Mouse (Mus musculus) lung, embryonic 16.5 days (tissue): ENCODE measurements around the gene Rps13. TPM values are rescaled to one million over a fixed set of nuclear protein-coding genes. Genes with fewer than 3 reads are reported as not detected.
A peak's percentile ranks its signal among the peaks of the same experiment; 100 is the strongest.

ENCODE experiments used
- ATAC-seq: fragments of 200-750 bp; cut with Nextera tagmentation; 2 replicates; pipeline ENCODE4 v1.8.0; 2017; ENCODE audit warnings: low read depth, mild to moderate bottlenecking, moderate library complexity
- H3K27ac ChIP-seq: fragments of 300-500 bp; sonication (generic); 2 replicates; pipeline ENCODE4 v1.5.1; 2014; ENCODE audit warnings: mild to moderate bottlenecking, control low read depth, low read length
- H3K27me3 ChIP-seq: fragments of 300-500 bp; sonication (generic); 2 replicates; pipeline ENCODE4 v1.6.1; 2014; ENCODE audit warnings: low read depth, low read length, mixed read lengths; ENCODE audit not compliant: control insufficient read depth, insufficient read depth
- H3K36me3 ChIP-seq: fragments of 300-500 bp; sonication (generic); 2 replicates; pipeline ENCODE4 v1.6.1; 2014; ENCODE audit warnings: low read length; ENCODE audit not compliant: control insufficient read depth, insufficient read depth
- H3K4me1 ChIP-seq: fragments of 300-500 bp; sonication (generic); replicated peaks from 2 replicates; pipeline ENCODE4 v1.6.1; 2014; ENCODE audit warnings: low read length, mixed read lengths; ENCODE audit not compliant: control insufficient read depth, insufficient read depth
- H3K4me2 ChIP-seq: fragments of 300-500 bp; sonication (generic); 2 replicates; pipeline ENCODE4 v1.6.1; 2014; ENCODE audit warnings: low read depth, low read length, control low read depth
- H3K4me3 ChIP-seq: fragments of 300-500 bp; sonication (generic); 2 replicates; pipeline ENCODE4 v1.5.1; 2014; ENCODE audit warnings: mild to moderate bottlenecking, low read length, control low read depth
- H3K9ac ChIP-seq: fragments of 300-500 bp; sonication (generic); 2 replicates; pipeline ENCODE4 v1.6.1; 2014; ENCODE audit warnings: low read length, control low read depth
- H3K9me3 ChIP-seq: fragments of 300-500 bp; sonication (generic); 2 replicates; pipeline ENCODE4 v1.6.1; 2016; ENCODE audit warnings: low read length; ENCODE audit not compliant: control insufficient read depth
- WGBS: fragments of 180-500 bp; shearing (Covaris S2); extraction: QIAGEN DNeasy Blood & Tissue Kit; methylation state at CpG from one replicate; pipeline ENCODE4 v1.1.7; 2014; 5-methylcytosine and 5-hydroxymethylcytosine counted together
- polyA plus RNA-seq: library from polyadenylated mRNA; unstranded; fragments of >200 nt; fragmentation: Nextera tagmentation; extraction: Ambion mirVana; gene quantifications from 2 replicates; pipeline ENCODE4 v1.2.1, GENCODE M21; 2015

Gene Rps13
- polyA plus RNA-seq, 1 experiment from 2014 or later = 711 TPM

DNA sequence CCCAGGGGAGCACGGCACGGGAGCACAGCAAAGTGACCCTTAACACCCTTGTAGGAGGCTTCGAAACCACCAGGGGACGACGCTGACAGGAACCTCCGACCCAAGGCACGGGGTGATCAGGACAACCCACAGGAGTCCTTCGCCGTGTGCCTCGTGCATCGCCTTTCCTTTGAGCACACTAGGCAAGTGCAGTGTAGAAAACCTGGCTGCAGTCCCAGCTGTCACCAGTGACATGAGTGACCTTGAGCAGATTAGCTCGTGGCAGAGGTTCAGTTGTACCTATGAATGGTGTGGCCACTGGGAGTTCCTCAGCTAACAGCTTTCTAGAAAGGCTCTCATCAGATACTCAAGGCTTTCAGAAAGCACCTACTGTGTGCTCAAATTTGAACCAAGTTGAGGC, 47.8 kb downstream of the Rps13 start:
- peak; percentile 41; the same call in 1 of the 2 replicates for ATAC-seq
- H3K9me3 ChIP-seq = no peaks in the 10 kb centered on the region
- H3K27me3 ChIP-seq = no peaks in the 10 kb centered on the region
- H3K4me1 ChIP-seq = peaks cover 38% of the 10 kb centered on the region
- H3K27ac ChIP-seq = peak overlapping the region; percentile 47; the same call in 1 of the 2 replicates
- 53% methylated on average over 12 of the region's 12 CpGs for WGBS
- H3K36me3 ChIP-seq = no peaks in the 10 kb centered on the region
- no peak overlapping the region for H3K9ac ChIP-seq
- H3K4me2 ChIP-seq = no peak overlapping the region
- H3K4me3 ChIP-seq = no peak overlapping the region

DNA sequence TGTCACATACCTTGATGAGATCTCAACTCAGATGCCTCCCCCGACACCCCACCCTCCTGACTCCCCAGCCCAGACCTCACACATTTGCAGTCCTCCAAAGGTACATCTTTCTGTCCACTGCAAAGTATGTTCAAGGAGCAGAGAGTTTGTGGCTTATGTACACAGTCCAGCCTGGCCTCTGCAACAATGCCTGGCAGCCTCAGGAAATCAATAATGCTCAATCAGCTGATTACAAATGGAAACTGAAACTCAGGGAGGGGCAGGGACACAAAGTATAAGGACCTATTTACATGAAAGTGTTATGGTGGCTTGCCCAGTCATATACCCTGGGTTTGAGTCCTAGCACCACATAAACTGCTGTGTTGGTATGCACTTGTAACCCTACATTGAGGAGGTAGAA, 48.8 kb downstream of the Rps13 start:
- H3K4me1 ChIP-seq = peaks cover 33% of the 10 kb centered on the region
- no peak overlapping the region for H3K27ac ChIP-seq
- H3K9me3 ChIP-seq = no peaks in the 10 kb centered on the region
- H3K27me3 ChIP-seq = no peaks in the 10 kb centered on the region
- no peak overlapping the region for H3K9ac ChIP-seq
- no peak overlapping the region for H3K4me3 ChIP-seq
- no peak overlapping the region for H3K4me2 ChIP-seq
- H3K36me3 ChIP-seq = no peaks in the 10 kb centered on the region
- no peak for ATAC-seq
- WGBS = 75% methylated on average over 1 of the region's 1 CpGs

DNA sequence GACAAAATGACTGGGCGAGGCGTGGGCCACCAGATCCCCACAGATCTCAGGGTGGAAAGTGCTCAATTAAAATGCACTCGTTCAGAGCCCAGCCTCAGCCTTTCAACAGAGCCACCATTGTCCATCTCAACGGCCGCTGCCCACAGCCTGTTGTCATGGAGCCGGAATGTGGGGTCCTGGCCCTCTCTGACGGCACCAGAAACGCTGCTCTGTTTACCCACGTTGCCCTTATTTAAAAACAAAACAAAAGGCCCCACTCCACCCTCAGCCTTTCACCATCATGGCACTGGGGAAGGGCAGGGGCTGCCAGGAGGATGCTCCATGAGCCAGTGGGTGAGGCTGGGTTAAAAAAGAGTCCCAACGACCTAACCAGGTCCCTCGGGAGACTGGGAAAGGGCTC, 51.2 kb downstream of the Rps13 start:
- Histone ChIP-seq H3K9me3 (no peaks in the 10 kb centered on the region), H3K27ac (peak overlapping the region; percentile 41; the same call in 1 of the 2 replicates), H3K4me1 (peaks cover 31% of the 10 kb centered on the region), H3K4me2 (no peak overlapping the region), H3K9ac (no peak overlapping the region), H3K27me3 (no peaks in the 10 kb centered on the region), H3K4me3 (no peak overlapping the region), H3K36me3 (no peaks in the 10 kb centered on the region)
- no peak for ATAC-seq
- WGBS = 29% methylated on average over 11 of the region's 11 CpGs

Other genes starting within 250 kb of the Rps13 start
- 1.3 and 1.5 TPM in 2 replicates for gene Gm4353, start 249.6 kb downstream of the Rps13 start, polyA plus RNA-seq
- 10.9 and 14.0 TPM in 2 replicates for gene Plekha7, start 25.8 kb downstream of the Rps13 start, polyA plus RNA-seq
- 26.0 and 26.9 TPM in 2 replicates for gene Pik3c2a, start 109.3 kb upstream of the Rps13 start, polyA plus RNA-seq
- gene Nucb2, start 170.2 kb upstream of the Rps13 start, polyA plus RNA-seq = 23.3 and 24.2 TPM in 2 replicates